Mouse (Mus musculus) limb, embryonic 11.5 days (tissue): Measurements from ENCODE around the gene Il15. TPM values are rescaled to one million over a fixed set of nuclear protein-coding genes. Genes with fewer than 3 reads are reported as not detected.

Experiments
- ATAC-seq: fragments of 200-750 bp; cut with Nextera tagmentation; 2 replicates; pipeline ENCODE4 v1.8.0; 2017; ENCODE audit warnings: low read depth; ENCODE audit not compliant: insufficient number of reproducible peaks, low FRiP score, low TSS enrichment
- DNase-seq: peaks from one replicate; pipeline ENCODE4 v3.0.0-alpha.2; 2015; ENCODE audit warnings: low spot score
- H3K27ac ChIP-seq: fragments of 300-500 bp; sonication (generic); replicated peaks from 2 replicates; pipeline ENCODE4 v1.5.1; 2014; ENCODE audit warnings: low read depth, mild to moderate bottlenecking, low read length
- H3K27me3 ChIP-seq: fragments of 300-500 bp; sonication (generic); 2 replicates; pipeline ENCODE4 v1.6.1; 2014; ENCODE audit warnings: mild to moderate bottlenecking, low read length, mixed read lengths; ENCODE audit not compliant: control insufficient read depth, insufficient read depth
- H3K36me3 ChIP-seq: fragments of 300-500 bp; sonication (generic); 2 replicates; pipeline ENCODE4 v1.6.1; 2014; ENCODE audit warnings: mild to moderate bottlenecking, low read length, moderate library complexity, mixed read lengths; ENCODE audit not compliant: control insufficient read depth, insufficient read depth
- H3K4me1 ChIP-seq: fragments of 300-500 bp; sonication (generic); 2 replicates; pipeline ENCODE4 v1.6.1; 2014; ENCODE audit warnings: low read length, mixed read lengths; ENCODE audit not compliant: control insufficient read depth, insufficient read depth
- H3K4me2 ChIP-seq: fragments of 300-500 bp; sonication (generic); 2 replicates; pipeline ENCODE4 v1.6.1; 2014; ENCODE audit warnings: low read depth, mild to moderate bottlenecking, moderate library complexity; ENCODE audit not compliant: severe bottlenecking
- H3K4me3 ChIP-seq: fragments of 300-500 bp; sonication (generic); 2 replicates; pipeline ENCODE4 v1.5.1; 2014; ENCODE audit warnings: low read depth, low read length
- H3K9ac ChIP-seq: fragments of 300-500 bp; sonication (generic); 2 replicates; pipeline ENCODE4 v1.6.1; 2014; ENCODE audit warnings: mild to moderate bottlenecking, low read length
- H3K9me3 ChIP-seq: fragments of 300-500 bp; sonication (generic); 2 replicates; pipeline ENCODE4 v1.6.1; 2016; ENCODE audit warnings: low read length; ENCODE audit not compliant: control insufficient read depth
- WGBS: fragments of 180-500 bp; shearing (Covaris S2); extraction: QIAGEN DNeasy Blood & Tissue Kit; methylation state at CpG from one replicate; pipeline ENCODE4 v1.1.7; 2014; 5-methylcytosine and 5-hydroxymethylcytosine counted together
- polyA plus RNA-seq: library from polyadenylated mRNA; unstranded; fragments of >200 nt; fragmentation: Nextera tagmentation; extraction: Ambion mirVana; gene quantifications from 2 replicates; pipeline ENCODE4 v1.2.1, GENCODE M21; 2014

Il15 gene
- polyA plus RNA-seq, 1 experiment from 2014 or later = 2.4 TPM

DNA sequence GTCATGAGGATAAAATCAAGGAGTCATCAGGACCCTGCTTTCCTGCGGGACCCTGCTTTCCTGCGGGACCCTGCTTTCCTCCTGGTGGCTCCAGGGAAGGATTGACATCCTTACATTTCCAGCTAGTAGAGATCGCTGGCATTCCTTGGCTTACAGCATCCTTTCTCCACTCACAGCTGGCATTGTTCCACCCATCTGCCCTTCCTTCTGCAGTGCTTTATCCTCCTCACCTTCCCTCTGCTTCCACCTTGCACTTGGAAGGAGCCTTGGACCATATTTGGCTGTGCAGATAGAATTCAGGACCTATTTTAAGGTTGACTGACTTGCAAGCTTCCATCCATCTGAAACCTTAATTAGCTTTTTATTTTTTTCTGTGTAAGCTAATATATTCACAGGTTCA is 117.2 kb downstream of the Il15 start:
- Histone ChIP-seq H3K4me2 (no peak overlapping the region), H3K4me3 (no peak overlapping the region), H3K9ac (no peak overlapping the region), H3K9me3 (no peaks in the 10 kb centered on the region), H3K27me3 (no peaks in the 10 kb centered on the region), H3K36me3 (no peaks in the 10 kb centered on the region), H3K27ac (no peak overlapping the region), H3K4me1 (no peaks in the 10 kb centered on the region)
- 92% methylated on average over 3 of the region's 3 CpGs for WGBS
- DNase-seq (no peak), ATAC-seq (no peak)

DNA sequence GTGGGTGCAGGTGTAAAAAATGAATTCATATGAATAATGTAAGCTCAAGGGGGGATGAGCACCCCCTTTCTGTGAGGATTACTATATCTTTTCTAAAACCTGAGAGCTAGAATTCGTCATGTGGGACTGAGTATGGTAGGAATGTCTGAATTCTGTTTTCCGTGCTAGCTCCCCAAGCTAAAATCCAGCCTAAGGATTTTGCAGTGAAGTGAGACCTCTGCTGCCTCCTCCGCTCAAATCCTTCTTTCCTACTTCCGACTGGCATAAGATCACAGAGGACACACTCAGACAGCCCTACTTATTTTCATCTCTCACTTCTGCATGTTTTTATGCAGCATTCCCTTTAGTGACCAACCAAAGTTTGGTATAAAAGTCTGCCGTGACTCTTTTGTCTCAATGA is 121.0 kb downstream of the Il15 start:
- no peak for DNase-seq
- Histone ChIP-seq H3K9ac (no peak overlapping the region), H3K27ac (no peak overlapping the region), H3K4me2 (no peak overlapping the region), H3K9me3 (no peaks in the 10 kb centered on the region), H3K36me3 (no peaks in the 10 kb centered on the region), H3K4me3 (no peak overlapping the region), H3K27me3 (no peaks in the 10 kb centered on the region), H3K4me1 (no peaks in the 10 kb centered on the region)
- no peak for ATAC-seq
- WGBS = 83% methylated on average over 5 of the region's 5 CpGs
